Mouse (Mus musculus) heart, embryonic 14.5 days (tissue): Measurements from ENCODE around the gene Tpst1. TPM values are rescaled to one million over a fixed set of nuclear protein-coding genes. Genes with fewer than 3 reads are reported as not detected.

Source experiments
- ATAC-seq: fragments of 200-750 bp; cut with Nextera tagmentation; 2 replicates; pipeline ENCODE4 v1.8.0; 2017; ENCODE audit warnings: low read depth, moderate TSS enrichment; ENCODE audit not compliant: insufficient number of reproducible peaks, insufficient read depth, low FRiP score
- H3K27ac ChIP-seq, 2 experiments: fragments of 200-500 bp in 1 of 2; fragments of 300-500 bp in 1 of 2; sonication (generic) in 1 of 2; replicated peaks in 1 of 2; 2 replicates each; pipeline ENCODE4 v1.5.1; 2012 to 2014; ENCODE audit warnings: low read depth in 2 of 2, low read length in 2 of 2, control low read depth in 1 of 2, mild to moderate bottlenecking in 1 of 2, mixed read lengths in 1 of 2; ENCODE audit not compliant: control insufficient read depth in 1 of 2, insufficient read depth in 1 of 2
- H3K27me3 ChIP-seq: fragments of 300-500 bp; sonication (generic); 2 replicates; pipeline ENCODE4 v1.6.1; 2014; ENCODE audit warnings: mild to moderate bottlenecking, low read length, control low read depth; ENCODE audit not compliant: control insufficient read depth, insufficient read depth
- H3K36me3 ChIP-seq: fragments of 300-500 bp; sonication (generic); 2 replicates; pipeline ENCODE4 v1.6.1; 2014; ENCODE audit warnings: mild to moderate bottlenecking, control low read depth, low read length, mixed read lengths; ENCODE audit not compliant: control insufficient read depth, insufficient read depth
- H3K4me1 ChIP-seq, 2 experiments: fragments of 200-500 bp in 1 of 2; fragments of 300-500 bp in 1 of 2; sonication (generic) in 1 of 2; 2 replicates each; pipeline ENCODE4 v1.6.1; 2012 to 2014; ENCODE audit warnings: low read length in 2 of 2, control low read depth in 1 of 2, mixed read lengths in 1 of 2; ENCODE audit not compliant: control insufficient read depth in 2 of 2, insufficient read depth in 2 of 2
- H3K4me2 ChIP-seq: fragments of 300-500 bp; sonication (generic); 2 replicates; pipeline ENCODE4 v1.6.1; 2014; ENCODE audit warnings: mild to moderate bottlenecking, low read length
- H3K4me3 ChIP-seq, 2 experiments: fragments of 200-500 bp in 1 of 2; fragments of 300-500 bp in 1 of 2; sonication (generic) in 1 of 2; 2 replicates each; pipeline ENCODE4 v1.5.1; 2012 to 2014; ENCODE audit warnings: low read length in 2 of 2, mild to moderate bottlenecking in 2 of 2, control low read depth in 1 of 2, low read depth in 1 of 2, moderate library complexity in 1 of 2; ENCODE audit not compliant: control insufficient read depth in 1 of 2, insufficient read depth in 1 of 2
- H3K9ac ChIP-seq: fragments of 300-500 bp; sonication (generic); 2 replicates; pipeline ENCODE4 v1.6.1; 2014; ENCODE audit warnings: mild to moderate bottlenecking, low read length
- H3K9me3 ChIP-seq: fragments of 300-500 bp; sonication (generic); 2 replicates; pipeline ENCODE4 v1.6.1; 2016; ENCODE audit warnings: low read length, control low read depth; ENCODE audit not compliant: control insufficient read depth
- WGBS: fragments of 180-500 bp; shearing (Covaris S2); extraction: QIAGEN DNeasy Blood & Tissue Kit; methylation state at CpG from one replicate; pipeline ENCODE4 v1.1.7; 2014; 5-methylcytosine and 5-hydroxymethylcytosine counted together
- polyA plus RNA-seq: library from polyadenylated mRNA; unstranded; fragments of >200 nt; fragmentation: Nextera tagmentation; extraction: Ambion mirVana; gene quantifications from 2 replicates; pipeline ENCODE4 v1.2.1, GENCODE M21; 2014

Gene Tpst1
- polyA plus RNA-seq = 23.0 and 24.5 TPM in 2 replicates

- H3K4me3 ChIP-seq = no peak within 1 kb of the TSS
- WGBS = 84% methylated on average over 6 of the region's 6 CpGs
- no peak within 1 kb of the TSS for H3K4me2 ChIP-seq
- no peaks in the 10 kb centered on the region for H3K9me3 ChIP-seq
- H3K9ac ChIP-seq = no peak within 1 kb of the TSS
- peaks cover 0 to 2% of the 10 kb centered on the region in 2 experiments; a peak in 1 of 4 replicates for H3K4me1 ChIP-seq
- H3K36me3 ChIP-seq = no peaks in the 10 kb centered on the region
- no peak within 1 kb of the TSS for H3K27ac ChIP-seq
- no peak for ATAC-seq
- H3K27me3 ChIP-seq = peaks cover 24% of the 10 kb centered on the region
Observed at GRCm38 (mm10) chr5:130073026-130073425, at the start of gene Tpst1. Tpst1 (plus strand) TSS chr5:130073326.

- WGBS = 0% methylated on average over 32 of the region's 32 CpGs
- Histone ChIP-seq H3K4me2 (peak overlapping the region; percentile 66), H3K4me3 (peak overlapping the region; percentile 46 to 68), H3K27ac (peak overlapping the region; percentile 33 to 44; a peak in 3 of 4 replicates), H3K36me3 (no peaks in the 10 kb centered on the region), H3K27me3 (no peaks in the 10 kb centered on the region; the same call in 1 of the 2 replicates), H3K4me1 (peaks cover 5 to 9% of the 10 kb centered on the region in 2 experiments), H3K9ac (peak overlapping the region; percentile 56), H3K9me3 (no peaks in the 10 kb centered on the region)
- peak; percentile 86 for ATAC-seq
Observed at GRCm38 (mm10) chr5:130023767-130024539, 49.2 kb upstream of the Tpst1 start.

DNA sequence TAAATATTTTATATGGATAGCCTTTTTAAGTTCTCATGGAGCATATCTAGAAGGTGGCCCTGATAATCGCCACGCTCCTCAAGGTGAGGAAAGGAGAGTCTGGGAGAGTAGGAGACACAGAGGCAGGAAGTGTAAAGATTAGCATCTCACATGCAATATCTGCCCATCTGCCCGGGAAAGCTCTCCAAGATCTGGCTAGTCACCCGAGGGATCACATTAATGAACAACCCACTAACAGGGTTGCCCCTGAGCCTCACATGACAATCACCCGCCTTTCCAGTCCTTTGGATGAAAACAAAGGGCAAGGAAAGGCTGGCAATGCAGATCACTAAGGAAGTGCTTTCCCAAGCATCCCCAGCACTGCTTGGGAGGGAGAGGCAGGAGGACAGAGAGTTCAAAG, 46.0 kb upstream of the Tpst1 start:
- Histone ChIP-seq H3K4me3 (no peak overlapping the region), H3K9me3 (no peaks in the 10 kb centered on the region), H3K4me2 (no peak overlapping the region), H3K4me1 (peaks cover 2 to 13% of the 10 kb centered on the region in 2 experiments; a peak in 3 of 4 replicates), H3K27ac (no peak overlapping the region), H3K36me3 (no peaks in the 10 kb centered on the region), H3K9ac (no peak overlapping the region), H3K27me3 (no peaks in the 10 kb centered on the region; the same call in 1 of the 2 replicates)
- no peak for ATAC-seq
- WGBS = 63% methylated on average over 5 of the region's 5 CpGs

- Histone ChIP-seq H3K9me3 (no peaks in the 10 kb centered on the region), H3K27ac (no peak overlapping the region), H3K9ac (no peak overlapping the region), H3K4me1 (peaks cover 2 to 13% of the 10 kb centered on the region in 2 experiments; a peak in 3 of 4 replicates), H3K27me3 (no peaks in the 10 kb centered on the region; the same call in 1 of the 2 replicates), H3K36me3 (no peaks in the 10 kb centered on the region), H3K4me3 (no peak overlapping the region), H3K4me2 (no peak overlapping the region)
- ATAC-seq = no peak
- 80% methylated on average over 7 of the region's 7 CpGs for WGBS
Observed at GRCm38 (mm10) chr5:130027696-130028095, 45.4 kb upstream of the Tpst1 start.

GRCm38 (mm10) chr5:130029142-130029897, 43.8 kb upstream of the Tpst1 start, which contains the start of the genes Asl and Crcp:
Asl (minus strand) TSS chr5:130029247.
Crcp (plus strand) TSS chr5:130029290.
- Histone ChIP-seq H3K4me2 (peak within 1 kb of the TSS; percentile 85), H3K27me3 (no peaks in the 10 kb centered on the region; the same call in 1 of the 2 replicates), H3K9ac (peak within 1 kb of the TSS; percentile 82), H3K4me1 (peaks cover 1 to 8% of the 10 kb centered on the region in 2 experiments; a peak in 2 of 4 replicates), H3K36me3 (no peaks in the 10 kb centered on the region), H3K9me3 (no peaks in the 10 kb centered on the region), H3K4me3 (peak within 1 kb of the TSS; percentile 76 to 82), H3K27ac (peak within 1 kb of the TSS; percentile 82 to 92)
- peak; percentile 80 for ATAC-seq
- 1% methylated on average over 51 of the region's 51 CpGs for WGBS

- H3K4me3 ChIP-seq = no peak overlapping the region
- no peak for ATAC-seq
- peaks cover 0 to 4% of the 10 kb centered on the region in 2 experiments; a peak in 1 of 4 replicates for H3K4me1 ChIP-seq
- H3K27me3 ChIP-seq = no peaks in the 10 kb centered on the region
- H3K9ac ChIP-seq = no peak overlapping the region
- H3K36me3 ChIP-seq = peaks cover 18% of the 10 kb centered on the region
- 94% methylated on average over 19 of the region's 19 CpGs for WGBS
- H3K27ac ChIP-seq = no peak overlapping the region
- H3K4me2 ChIP-seq = no peak overlapping the region
- H3K9me3 ChIP-seq = no peaks in the 10 kb centered on the region
Observed at GRCm38 (mm10) chr5:130031410-130032390, 41.4 kb upstream of the Tpst1 start.
